Mouse (Mus musculus) hindbrain, embryonic 11.5 days (tissue): Measurements from ENCODE around the gene Atg2a. TPM values are rescaled to one million over a fixed set of nuclear protein-coding genes. Genes with fewer than 3 reads are reported as not detected.
A peak's percentile ranks its signal among the peaks of the same experiment; 100 is the strongest.

ENCODE experiments used
- ATAC-seq: fragments of 200-750 bp; cut with Nextera tagmentation; 2 replicates; pipeline ENCODE4 v1.8.0; 2017; ENCODE audit warnings: mild to moderate bottlenecking, moderate TSS enrichment, moderate library complexity; ENCODE audit not compliant: low FRiP score
- DNase-seq: peaks from one replicate; pipeline ENCODE4 v3.0.0-alpha.2; 2015; ENCODE audit warnings: low spot score
- H3K27ac ChIP-seq: fragments of 300-500 bp; sonication (generic); 2 replicates; pipeline ENCODE4 v1.5.1; 2014; ENCODE audit warnings: mild to moderate bottlenecking, low read depth, low read length
- H3K27me3 ChIP-seq: fragments of 300-500 bp; sonication (generic); 2 replicates; pipeline ENCODE4 v1.6.1; 2014; ENCODE audit warnings: mild to moderate bottlenecking, low read length, moderate library complexity, mixed read lengths; ENCODE audit not compliant: control insufficient read depth, insufficient read depth
- H3K36me3 ChIP-seq: fragments of 300-500 bp; sonication (generic); 2 replicates; pipeline ENCODE4 v1.6.1; 2014; ENCODE audit warnings: mild to moderate bottlenecking, low read length, moderate library complexity, mixed read lengths; ENCODE audit not compliant: control insufficient read depth, insufficient read depth
- H3K4me1 ChIP-seq: fragments of 300-500 bp; sonication (generic); replicated peaks from 2 replicates; pipeline ENCODE4 v1.6.1; 2014; ENCODE audit warnings: low read length, mixed read lengths; ENCODE audit not compliant: control insufficient read depth, insufficient read depth
- H3K4me2 ChIP-seq: fragments of 300-500 bp; sonication (generic); replicated peaks from 2 replicates; pipeline ENCODE4 v1.6.1; 2014; ENCODE audit warnings: mild to moderate bottlenecking, low read depth, low read length
- H3K4me3 ChIP-seq: fragments of 300-500 bp; sonication (generic); 2 replicates; pipeline ENCODE4 v1.5.1; 2014; ENCODE audit warnings: low read depth, low read length
- H3K9ac ChIP-seq: fragments of 300-500 bp; sonication (generic); 2 replicates; pipeline ENCODE4 v1.6.1; 2014; ENCODE audit warnings: low read depth, low read length
- H3K9me3 ChIP-seq: fragments of 300-500 bp; sonication (generic); 2 replicates; pipeline ENCODE4 v1.6.1; 2016; ENCODE audit warnings: low read length; ENCODE audit not compliant: control insufficient read depth
- WGBS: fragments of 180-500 bp; shearing (Covaris S2); extraction: QIAGEN DNeasy Blood & Tissue Kit; methylation state at CpG from one replicate; pipeline ENCODE4 v1.1.7; 2014; 5-methylcytosine and 5-hydroxymethylcytosine counted together
- polyA plus RNA-seq: library from polyadenylated mRNA; unstranded; fragments of >200 nt; fragmentation: Nextera tagmentation; extraction: Ambion mirVana; gene quantifications from 2 replicates; pipeline ENCODE4 v1.2.1, GENCODE M21; 2014

Gene Atg2a
- polyA plus RNA-seq, 1 experiment from 2014 or later = 8.1 TPM

- no peak overlapping the region for H3K27ac ChIP-seq
- no peaks in the 10 kb centered on the region for H3K9me3 ChIP-seq
- H3K36me3 ChIP-seq = no peaks in the 10 kb centered on the region; the same call in 1 of the 2 replicates
- H3K9ac ChIP-seq = no peak overlapping the region
- H3K4me1 ChIP-seq = peaks cover 4% of the 10 kb centered on the region; the same call in 1 of the 2 replicates
- DNase-seq = no peak
- H3K4me3 ChIP-seq = no peak overlapping the region
- 91% methylated on average over 4 of the region's 4 CpGs for WGBS
- H3K4me2 ChIP-seq = no peak overlapping the region
- no peak for ATAC-seq
- no peaks in the 10 kb centered on the region for H3K27me3 ChIP-seq
These were observed 11.1 kb upstream of the Atg2a start for GRCm38 (mm10) chr19:6230411-6230810.

DNA sequence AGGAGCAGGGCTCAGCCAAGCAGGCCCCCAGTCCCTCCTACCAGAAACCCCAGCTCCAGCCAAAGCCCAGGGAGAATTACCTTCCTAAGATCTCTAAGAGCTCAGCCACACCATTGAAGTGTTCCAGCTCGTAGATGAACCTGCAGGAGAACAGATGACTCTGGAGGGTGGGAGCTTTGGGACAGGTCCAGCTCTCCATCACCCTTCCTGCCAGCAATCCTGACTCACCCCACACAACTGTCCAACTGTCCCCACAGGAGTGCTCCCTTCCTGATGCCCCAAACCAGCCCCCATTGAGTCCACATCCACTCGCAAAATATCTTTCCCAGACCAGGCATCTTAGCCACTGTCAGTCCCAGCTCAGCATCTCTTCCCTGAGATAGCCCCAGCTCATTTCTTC is 10.4 kb upstream of the Atg2a start:
- WGBS = 82% methylated on average over 2 of the region's 2 CpGs
- no peak overlapping the region for H3K27ac ChIP-seq
- H3K9ac ChIP-seq = no peak overlapping the region
- ATAC-seq = no peak
- H3K36me3 ChIP-seq = no peaks in the 10 kb centered on the region; the same call in 1 of the 2 replicates
- peaks cover 4% of the 10 kb centered on the region; the same call in 1 of the 2 replicates for H3K4me1 ChIP-seq
- no peaks in the 10 kb centered on the region for H3K27me3 ChIP-seq
- no peak overlapping the region for H3K4me2 ChIP-seq
- no peak for DNase-seq
- no peaks in the 10 kb centered on the region for H3K9me3 ChIP-seq
- H3K4me3 ChIP-seq = no peak overlapping the region

DNA sequence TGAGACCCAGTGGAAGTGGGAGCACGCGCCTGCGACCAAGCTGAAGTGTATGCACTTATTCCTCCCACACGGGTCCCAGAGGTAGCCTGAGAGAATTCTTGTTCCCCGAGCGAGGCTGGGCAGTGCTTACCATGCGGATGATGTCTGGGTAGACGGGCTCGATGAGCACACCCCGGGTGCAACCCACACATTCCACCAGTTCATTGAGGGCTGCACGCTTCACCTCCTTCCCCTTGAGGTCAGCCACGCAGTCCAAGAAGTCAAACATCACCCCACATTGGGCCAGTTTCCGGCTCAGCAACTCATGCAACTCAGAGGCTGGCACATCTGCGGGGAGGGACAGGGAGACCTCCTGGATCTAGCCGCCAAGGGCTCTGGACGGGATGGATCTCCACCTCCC is 7.8 kb upstream of the Atg2a start:
- DNase-seq = no peak
- Histone ChIP-seq H3K4me3 (no peak overlapping the region), H3K27me3 (no peaks in the 10 kb centered on the region), H3K4me2 (no peak overlapping the region), H3K9me3 (no peaks in the 10 kb centered on the region), H3K36me3 (no peaks in the 10 kb centered on the region; the same call in 1 of the 2 replicates), H3K9ac (no peak overlapping the region), H3K27ac (no peak overlapping the region), H3K4me1 (peaks cover 4% of the 10 kb centered on the region; the same call in 1 of the 2 replicates)
- 80% methylated on average over 16 of the region's 16 CpGs for WGBS
- ATAC-seq = no peak

- Histone ChIP-seq H3K36me3 (no peaks in the 10 kb centered on the region; the same call in 1 of the 2 replicates), H3K27ac (no peak overlapping the region), H3K9me3 (no peaks in the 10 kb centered on the region), H3K4me1 (peaks cover 4% of the 10 kb centered on the region; the same call in 1 of the 2 replicates), H3K4me3 (peak overlapping the region; percentile 85), H3K9ac (peak overlapping the region; percentile 87; the same call in 1 of the 2 replicates), H3K4me2 (peak overlapping the region; percentile 59), H3K27me3 (no peaks in the 10 kb centered on the region)
- no peak for ATAC-seq
- DNase-seq = no peak
- 64% methylated on average over 11 of the region's 11 CpGs for WGBS
These were observed 7.0 kb upstream of the Atg2a start for GRCm38 (mm10) chr19:6234337-6235083.

GRCm38 (mm10) chr19:6235084-6236052 is 6.1 kb upstream of the Atg2a start, which contains the start of gene Ppp2r5b:
Ppp2r5b (minus strand) TSS chr19:6235872.
- 2% methylated on average over 48 of the region's 48 CpGs for WGBS
- peaks cover 4% of the 10 kb centered on the region; the same call in 1 of the 2 replicates for H3K4me1 ChIP-seq

GRCm38 (mm10) chr19:6236053-6236441 is 5.4 kb upstream of the Atg2a start:
- ATAC-seq (peak; percentile 92), DNase-seq (peak; percentile 94)
- Histone ChIP-seq H3K4me1 (peaks cover 4% of the 10 kb centered on the region; the same call in 1 of the 2 replicates), H3K27me3 (no peaks in the 10 kb centered on the region), H3K9me3 (no peaks in the 10 kb centered on the region), H3K36me3 (no peaks in the 10 kb centered on the region; the same call in 1 of the 2 replicates), H3K27ac (peak overlapping the region; percentile 71), H3K4me2 (peak overlapping the region; percentile 59), H3K9ac (peak overlapping the region; percentile 87), H3K4me3 (peak overlapping the region; percentile 85)
- 0% methylated on average over 9 of the region's 9 CpGs for WGBS

More at GRCm38 (mm10) chr19:6235084-6236052, 6.1 kb upstream of the Atg2a start, which contains the start of gene Ppp2r5b:
- Histone ChIP-seq H3K36me3 (no peaks in the 10 kb centered on the region; the same call in 1 of the 2 replicates), H3K27ac (peak within 1 kb of the TSS; percentile 71), H3K9ac (peak within 1 kb of the TSS; percentile 87), H3K27me3 (no peaks in the 10 kb centered on the region), H3K9me3 (no peaks in the 10 kb centered on the region), H3K4me2 (peak within 1 kb of the TSS; percentile 59), H3K4me3 (peak within 1 kb of the TSS; percentile 85)
- ATAC-seq (peak; percentile 92), DNase-seq (peak; percentile 95)

DNA sequence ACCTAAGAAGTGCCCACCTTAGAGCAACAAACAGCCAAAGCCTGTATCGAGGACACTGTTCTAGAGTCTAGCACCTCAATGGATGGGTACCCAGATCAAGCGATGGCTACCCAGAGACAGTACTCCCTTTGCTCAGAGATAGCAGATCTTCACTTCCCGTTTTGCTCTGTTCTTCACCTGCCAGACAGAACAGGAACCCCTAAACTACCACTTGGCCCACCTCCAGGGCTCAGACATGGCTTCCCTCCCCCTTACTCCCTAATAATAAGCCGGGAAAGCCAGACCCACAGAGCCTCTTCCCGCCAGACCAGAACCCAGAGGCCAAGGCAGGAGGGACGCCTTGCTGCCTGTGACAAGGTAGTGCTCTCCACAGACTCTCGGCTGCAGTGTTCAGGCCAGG is 4.6 kb upstream of the Atg2a start:
- Histone ChIP-seq H3K27ac (no peak overlapping the region), H3K27me3 (no peaks in the 10 kb centered on the region), H3K9me3 (no peaks in the 10 kb centered on the region), H3K4me2 (no peak overlapping the region), H3K36me3 (no peaks in the 10 kb centered on the region; the same call in 1 of the 2 replicates), H3K4me3 (no peak overlapping the region), H3K9ac (no peak overlapping the region), H3K4me1 (peaks cover 4% of the 10 kb centered on the region; the same call in 1 of the 2 replicates)
- WGBS = 74% methylated on average over 7 of the region's 7 CpGs
- ATAC-seq (no peak), DNase-seq (no peak)

DNA sequence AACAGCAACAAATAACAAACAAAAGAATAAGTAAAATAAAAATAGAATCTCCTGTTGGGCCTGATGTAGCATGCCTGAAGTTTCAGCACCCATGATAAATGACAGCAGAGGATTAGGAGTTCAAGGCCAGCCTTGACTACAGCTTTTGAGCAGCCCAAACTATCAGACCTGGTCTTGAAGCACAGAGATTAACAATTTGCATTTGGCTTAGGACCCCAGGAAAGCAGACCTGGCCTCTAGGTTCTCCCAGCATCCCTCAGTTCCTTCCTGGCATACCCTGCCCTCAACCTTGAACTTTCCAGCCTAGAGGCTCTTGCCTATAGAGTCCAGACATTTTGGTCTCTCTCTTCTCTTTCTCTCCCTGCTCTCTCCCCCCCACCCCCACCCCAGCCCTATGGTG is 2.7 kb upstream of the Atg2a start:
- Histone ChIP-seq H3K9ac (no peak overlapping the region), H3K9me3 (no peaks in the 10 kb centered on the region), H3K27ac (no peak overlapping the region), H3K4me3 (no peak overlapping the region), H3K27me3 (no peaks in the 10 kb centered on the region), H3K4me1 (peaks cover 10% of the 10 kb centered on the region), H3K4me2 (no peak overlapping the region), H3K36me3 (no peaks in the 10 kb centered on the region)
- ATAC-seq (no peak), DNase-seq (no peak)
